Mouse (Mus musculus) brain, embryonic 14.5 days (tissue): ENCODE results near the gene Gpr61.

Experiments used
- CTCF ChIP-seq: fragments of 200-500 bp; IDR thresholded peaks from 2 replicates; pipeline ENCODE4 v1.5.1; 2012; ENCODE audit warnings: inconsistent platforms, mild to moderate bottlenecking, moderate library complexity, borderline replicate concordance; ENCODE audit not compliant: insufficient read depth, insufficient read length; ENCODE audit errors: extremely low read depth
- POLR2A ChIP-seq: fragments of 200-500 bp; IDR thresholded peaks from 2 replicates; pipeline ENCODE4 v1.6.1; 2012; ENCODE audit warnings: mild to moderate bottlenecking, inconsistent platforms, borderline replicate concordance; ENCODE audit not compliant: poor library complexity, insufficient read depth, insufficient read length, severe bottlenecking; ENCODE audit errors: extremely low read depth

DNA sequence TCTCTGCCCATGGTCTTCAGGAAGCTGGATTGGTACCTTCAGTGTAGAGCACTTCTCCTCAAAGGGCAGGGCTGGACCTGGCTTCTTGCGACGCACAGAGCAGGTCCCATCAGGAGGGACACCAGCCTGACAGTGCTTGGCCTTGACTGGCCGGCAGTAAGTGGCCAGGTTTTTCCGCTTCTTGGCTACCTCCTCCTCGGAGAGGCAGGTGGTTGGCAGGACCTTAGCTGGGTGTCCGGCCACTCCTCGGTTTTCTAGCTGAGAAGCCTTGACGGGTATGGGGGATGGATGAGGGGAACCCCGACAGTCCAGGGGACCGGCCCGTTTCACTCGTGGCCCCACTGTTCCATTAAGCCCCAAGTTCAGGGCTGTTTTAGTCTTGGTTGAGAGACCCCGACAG is 48.5 kb upstream of the Gpr61 start:
- TF ChIP-seq POLR2A (no peak), CTCF (no peak)
